In the genomic region with DNA sequence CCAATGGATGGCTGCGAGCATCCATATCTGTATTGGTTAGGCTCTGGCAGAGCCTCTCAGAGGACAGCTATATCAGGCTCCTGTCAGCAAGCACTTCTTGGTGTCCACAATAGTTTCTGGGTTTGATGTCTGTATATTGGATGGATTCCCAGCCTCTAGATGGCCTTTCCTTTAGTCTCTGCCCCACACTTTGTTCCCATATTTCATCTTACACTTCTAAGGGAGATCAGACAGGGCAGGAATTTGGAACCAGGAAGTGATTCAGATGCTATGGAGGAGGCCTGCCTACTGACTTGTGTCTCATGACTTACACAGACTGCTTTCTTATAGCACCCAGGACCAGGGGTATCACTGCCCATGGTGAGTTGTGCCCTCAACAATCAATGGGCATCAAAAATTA, we compare ENCODE assay signal across 20 mouse cellular contexts.
"Had no signal": no experiment of that assay in that cellular context is flagged by ENCODE, and none has a peak within 500 bp of the region (broad histone marks: within the 10 kb centered on the region; RNA-seq: fewer than 3 reads in every experiment).

No protein-coding gene starts in this region.

- H3K4me3 ChIP-seq: liver, embryonic 12.5 days; midbrain, embryonic 10.5 days; midbrain, embryonic 12.5 days; myocyte; neural tube, embryonic 13.5 days; neural tube, embryonic 15.5 days had no signal

- H3K9ac ChIP-seq: liver, embryonic 12.5 days; liver, embryonic 14.5 days; midbrain, embryonic 12.5 days; neural tube, embryonic 13.5 days; neural tube, embryonic 15.5 days had no signal

- H3K4me2 ChIP-seq: liver, embryonic 12.5 days; midbrain, embryonic 12.5 days; neural tube, embryonic 13.5 days; neural tube, embryonic 15.5 days had no signal

- H3K27ac ChIP-seq: liver, embryonic 12.5 days; liver, embryonic 14.5 days; midbrain, embryonic 10.5 days; midbrain, embryonic 12.5 days; neural tube, embryonic 13.5 days; neural tube, embryonic 15.5 days had no signal

- ATAC-seq: liver, embryonic 12.5 days; lung, postnatal 0 days; midbrain, embryonic 16.5 days had no signal

- H3K36me3 ChIP-seq: liver, embryonic 12.5 days; midbrain, embryonic 10.5 days; midbrain, embryonic 12.5 days; neural tube, embryonic 13.5 days; neural tube, embryonic 15.5 days had no signal

- DNase-seq: lung, adult 18-20 months; lung, postnatal 4 days; midbrain, embryonic 14.5 days; retina, postnatal 1 day; right cerebral cortex, adult 18-20 months; right cerebral cortex, postnatal 25 days; right cerebral cortex, postnatal 4 days; spleen, adult 18-20 months; thymus, adult 18-20 months; thymus, postnatal 14 days; thymus, postnatal 36 days had no signal

- H3K4me1 ChIP-seq: liver, embryonic 12.5 days; midbrain, embryonic 10.5 days; midbrain, embryonic 12.5 days had no signal

- H3K27me3 ChIP-seq: liver, embryonic 12.5 days; midbrain, embryonic 12.5 days; neural tube, embryonic 13.5 days; neural tube, embryonic 15.5 days had no signal

- H3K9me3 ChIP-seq: liver, embryonic 12.5 days; midbrain, embryonic 10.5 days; midbrain, embryonic 12.5 days; neural tube, embryonic 13.5 days; neural tube, embryonic 15.5 days had no signal
